12 mouse cellular contexts compared by ENCODE assay signal in genomic region chr5:92905146-92905545, GRCm38 (mm10).
DNase-seq lines count a peak whose midpoint lies in the region; ATAC-seq lines count a peak whose summit lies in the region.
"Had no signal": no experiment of that assay in that cellular context is flagged by ENCODE, and none has a peak within 500 bp of the region (broad histone marks: within the 10 kb centered on the region; RNA-seq: fewer than 3 reads in every experiment).

No protein-coding gene starts in this region.

- 33% methylated on average over 9 of the region's 9 CpGs for WGBS in heart, embryonic 13.5 days
- WGBS in embryonic facial prominence, embryonic 12.5 days, result 43% methylated on average over 9 of the region's 9 CpGs
- 36% methylated on average over 9 of the region's 9 CpGs for WGBS in hindbrain, embryonic 13.5 days
- WGBS in midbrain, embryonic 12.5 days, result 25% methylated on average over 9 of the region's 9 CpGs

- no peak overlapping the region for H3K4me3 ChIP-seq in heart, embryonic 13.5 days
- H3K4me3 ChIP-seq in embryonic facial prominence, embryonic 12.5 days, result no peak overlapping the region
- H3K4me3 ChIP-seq in hindbrain, embryonic 13.5 days, result no peak overlapping the region
- H3K4me3 ChIP-seq in midbrain, embryonic 12.5 days, result no peak overlapping the region

- H3K9ac ChIP-seq in heart, embryonic 13.5 days, result peak overlapping the region; percentile 70
- H3K9ac ChIP-seq in embryonic facial prominence, embryonic 12.5 days, result peak overlapping the region; percentile 5; the same call in 1 of the 2 replicates
- peak overlapping the region; percentile 35; the same call in 1 of the 2 replicates for H3K9ac ChIP-seq in hindbrain, embryonic 13.5 days
- H3K9ac ChIP-seq in midbrain, embryonic 12.5 days (replicated peaks), result no peak overlapping the region; the same call in 1 of the 2 replicates

- H3K4me2 ChIP-seq in heart, embryonic 13.5 days, result peak overlapping the region; percentile 33
- H3K4me2 ChIP-seq in embryonic facial prominence, embryonic 12.5 days (replicated peaks), result no peak overlapping the region; the same call in 1 of the 2 replicates
- H3K4me2 ChIP-seq in hindbrain, embryonic 13.5 days, result 0 out of 2 replicates have a peak overlapping the region, but pooled peaks have one; percentile 4
- peak overlapping the region; percentile 35 for H3K4me2 ChIP-seq in midbrain, embryonic 12.5 days (replicated peaks)

- DNase-seq in heart, postnatal 14 days, result no peak
- no peak for DNase-seq in spleen, adult 18-20 months
- DNase-seq in left cerebral cortex, postnatal 25 days (ENCODE audit: low spot score in 2 of 2), result no peak
- DNase-seq in B cell, adult 2 months, result no peak
- DNase-seq: cerebellum, postnatal 36 days; kidney, adult 8-10 months; thymus, adult 18-20 months had no signal

- peaks cover 6% of the 10 kb centered on the region for H3K9me3 ChIP-seq in heart, embryonic 13.5 days
- peaks cover 10% of the 10 kb centered on the region for H3K9me3 ChIP-seq in embryonic facial prominence, embryonic 12.5 days
- H3K9me3 ChIP-seq in hindbrain, embryonic 13.5 days, result peaks cover 7% of the 10 kb centered on the region
- H3K9me3 ChIP-seq in midbrain, embryonic 12.5 days, result peaks cover 8% of the 10 kb centered on the region

- intact Hi-C loops in heart, postnatal 14 days (cut with DNase I), result loop anchor here (5.0 kb wide), 1 partner anchor 47 kb away; no protein-coding TSS in a partner anchor
- intact Hi-C loops in left cerebral cortex, postnatal 25 days (cut with DNase I), result no loop called here

- H3K4me1 ChIP-seq in heart, embryonic 13.5 days, result peaks cover 85% of the 10 kb centered on the region
- H3K4me1 ChIP-seq in embryonic facial prominence, embryonic 12.5 days, result peaks cover 18% of the 10 kb centered on the region
- H3K4me1 ChIP-seq in hindbrain, embryonic 13.5 days (replicated peaks), result peaks cover 24% of the 10 kb centered on the region
- peaks cover 33% of the 10 kb centered on the region for H3K4me1 ChIP-seq in midbrain, embryonic 12.5 days

- no peaks in the 10 kb centered on the region for H3K27me3 ChIP-seq in heart, embryonic 13.5 days (replicated peaks)
- no peaks in the 10 kb centered on the region for H3K27me3 ChIP-seq in embryonic facial prominence, embryonic 12.5 days
- H3K27me3 ChIP-seq in hindbrain, embryonic 13.5 days, result no peaks in the 10 kb centered on the region
- H3K27me3 ChIP-seq in midbrain, embryonic 12.5 days, result no peaks in the 10 kb centered on the region
- H3K27me3 ChIP-seq: Patski had no signal

- ATAC-seq in heart, embryonic 13.5 days (ENCODE audit: extremely low read depth, insufficient number of reproducible peaks, low FRiP score, low TSS enrichment), result no peak; the same call in 1 of the 2 replicates
- ATAC-seq in embryonic facial prominence, embryonic 12.5 days (ENCODE audit: insufficient number of reproducible peaks, insufficient read depth, low FRiP score, low TSS enrichment), result 0 out of 2 replicates have a peak, but pooled peaks have one; percentile 9
- peak; percentile 64 for ATAC-seq in hindbrain, embryonic 13.5 days (ENCODE audit: low FRiP score)
- no peak; the same call in 1 of the 2 replicates for ATAC-seq in midbrain, embryonic 12.5 days (ENCODE audit: low FRiP score, low read depth)

- peak overlapping the region; percentile 93 for H3K27ac ChIP-seq in heart, embryonic 13.5 days (replicated peaks)
- H3K27ac ChIP-seq in embryonic facial prominence, embryonic 12.5 days, result 0 out of 2 replicates have a peak overlapping the region, but pooled peaks have one; percentile 54
- peak overlapping the region; percentile 77 for H3K27ac ChIP-seq in hindbrain, embryonic 13.5 days
- peak overlapping the region; percentile 81 for H3K27ac ChIP-seq in midbrain, embryonic 12.5 days (replicated peaks)

- peaks cover 29% of the 10 kb centered on the region for H3K36me3 ChIP-seq in heart, embryonic 13.5 days
- no peaks in the 10 kb centered on the region for H3K36me3 ChIP-seq in embryonic facial prominence, embryonic 12.5 days
- peaks cover 9% of the 10 kb centered on the region; the same call in 1 of the 2 replicates for H3K36me3 ChIP-seq in hindbrain, embryonic 13.5 days
- H3K36me3 ChIP-seq in midbrain, embryonic 12.5 days, result peaks cover 9% of the 10 kb centered on the region; the same call in 1 of the 2 replicates

Comparison
In these comparisons a context has a peak if more than half of its experiments do, and no peak if none do; other contexts are left out.
1. ATAC-seq: peak in embryonic facial prominence, embryonic 12.5 days (single experiment) and hindbrain, embryonic 13.5 days (single experiment); none in heart, embryonic 13.5 days (single experiment) and midbrain, embryonic 12.5 days (single experiment).
2. Peak in every context shown above with its lines, with median percentiles within 50 percentile points of each other: H3K27ac ChIP-seq.